Mouse (Mus musculus): ENCODE data around the gene Lrmp. TPM values are rescaled to one million over a fixed set of nuclear protein-coding genes. Genes with fewer than 3 reads are reported as not detected.

Gene Lrmp
- total RNA-seq, 1 experiment from 2014 or later: 5.3 TPM

DNA sequence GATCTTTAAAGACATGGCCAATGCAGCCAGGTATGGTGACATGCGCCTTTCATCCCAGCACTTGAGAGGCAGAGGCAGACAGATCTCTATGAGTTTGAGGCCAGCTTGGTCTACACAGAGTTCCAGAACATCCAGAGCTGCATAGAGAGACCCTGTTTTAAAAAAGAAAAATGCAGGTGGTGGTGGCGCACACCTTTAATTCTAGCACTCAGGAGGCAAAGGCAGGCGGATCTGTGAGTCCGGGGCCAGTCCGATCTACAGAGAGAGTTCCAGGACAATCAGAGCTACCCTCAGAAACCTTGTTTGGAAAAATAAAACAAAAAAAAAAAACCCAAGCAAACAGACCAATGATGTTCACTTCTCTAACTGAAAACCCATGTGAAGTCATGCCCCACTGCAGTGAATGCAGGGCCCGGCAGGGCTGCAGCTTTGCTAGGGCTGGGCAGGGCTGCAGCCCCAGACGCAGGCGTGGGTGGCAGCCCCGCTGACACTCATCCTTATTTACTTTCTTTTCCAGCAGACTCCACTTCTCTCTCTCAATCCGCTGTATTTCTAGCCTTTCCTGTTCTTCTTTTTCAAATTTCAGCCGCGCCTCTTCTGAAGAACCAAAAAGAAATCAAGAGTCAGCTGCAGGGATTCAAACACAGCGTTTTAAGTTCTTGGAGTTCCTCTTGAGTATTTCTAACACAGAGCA lies 87.1 kb downstream of the Lrmp start:
- DNase-seq: no peak

GRCm38 (mm10) chr6:145204440-145204839 lies 89.0 kb downstream of the Lrmp start:
- no peak for DNase-seq

- DNase-seq: no peak
Observed at GRCm38 (mm10) chr6:145205142-145205541, 89.7 kb downstream of the Lrmp start.

GRCm38 (mm10) chr6:145210056-145210680 lies 94.7 kb downstream of the Lrmp start:
- no peak for DNase-seq

DNA sequence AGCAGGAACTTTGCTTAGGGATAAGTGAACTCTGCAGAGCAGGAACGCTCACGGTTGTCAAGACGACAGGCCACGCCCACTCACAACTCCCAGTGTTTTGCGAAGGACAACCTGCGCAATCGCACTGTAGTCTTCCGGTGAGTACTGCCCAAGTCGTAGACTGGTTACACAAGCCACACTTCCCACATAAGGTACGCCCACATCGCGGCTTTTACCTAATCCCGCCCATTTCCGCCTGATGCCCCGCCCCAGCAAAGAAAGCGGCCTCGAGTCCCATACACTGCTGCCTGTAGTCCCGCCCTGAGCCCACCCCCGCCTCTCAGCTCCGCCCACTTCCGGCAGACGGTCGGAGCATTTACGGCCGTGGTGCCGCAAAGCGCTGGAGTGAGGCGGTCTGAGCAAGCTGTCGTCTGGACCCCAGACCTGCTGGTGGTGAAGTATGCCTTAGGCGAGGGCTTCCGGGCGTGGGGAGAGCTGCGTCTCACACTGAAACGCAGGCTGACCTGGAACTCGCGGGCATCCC lies 95.4 kb downstream of the Lrmp start, which contains the start of the genes Casc1 and Etfrf1:
Gene Casc1, minus strand, starts transcription at position 190 of the 523 bp plus-strand sequence.
Gene Etfrf1, plus strand, starts transcription at position 319 of the 523 bp plus-strand sequence.
- DNase-seq: peak; percentile 98

- DNase-seq: peak; percentile 38
Observed at GRCm38 (mm10) chr6:145211376-145212305, 96.2 kb downstream of the Lrmp start.

DNA sequence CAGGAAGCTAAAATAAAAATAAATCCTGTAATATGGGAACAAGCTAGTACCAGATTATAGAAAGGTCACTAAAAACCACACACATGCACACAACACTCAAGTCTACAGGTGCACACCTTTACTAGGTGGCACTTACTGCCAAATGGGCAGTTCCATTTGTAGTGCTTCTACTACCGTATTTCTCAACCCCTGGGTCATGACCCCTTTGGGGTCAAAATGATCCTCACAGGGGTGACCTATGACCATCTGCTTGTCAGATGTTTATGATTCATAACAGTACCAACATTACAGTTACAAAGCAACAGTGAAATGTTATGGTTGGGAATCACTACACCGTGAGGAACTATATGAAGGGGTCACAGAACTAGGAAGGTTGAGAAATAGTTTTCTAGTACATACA lies 98.5 kb downstream of the Lrmp start:
- no peak for DNase-seq

DNA sequence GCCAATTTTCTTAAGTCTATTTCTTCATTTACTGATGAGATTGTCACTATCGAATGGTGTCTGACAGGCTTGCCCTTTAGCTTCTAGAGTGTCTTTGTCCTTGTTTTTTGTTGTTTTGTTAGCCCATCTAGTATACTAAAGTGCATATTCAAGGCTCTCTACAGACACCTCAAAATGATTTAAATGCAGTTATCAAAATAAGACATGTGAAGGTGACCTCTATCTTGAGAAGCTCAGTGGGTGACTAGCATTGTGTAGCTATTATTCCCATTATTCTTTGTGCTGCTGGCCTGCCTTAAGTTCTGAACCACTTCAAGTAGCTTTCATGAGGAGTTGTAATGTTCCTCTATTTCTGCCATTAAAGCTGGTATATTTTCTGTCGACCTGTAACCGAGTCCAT lies 100.4 kb downstream of the Lrmp start:
- DNase-seq: no peak

- DNase-seq: no peak
Observed at GRCm38 (mm10) chr6:145224246-145224645, 108.8 kb downstream of the Lrmp start.

Other genes starting within 250 kb of the Lrmp start
- 5.9 and 8.0 TPM in 2 replicates for gene Bcat1, start 39.5 kb upstream of the Lrmp start, total RNA-seq (2021)
- 0.53 and 0.63 TPM in 2 replicates for gene Casc1, start 95.4 kb downstream of the Lrmp start, total RNA-seq (2021)
- 149 and 152 TPM in 2 replicates for gene Etfrf1, start 95.5 kb downstream of the Lrmp start, total RNA-seq (2021)
- 45.6 and 48.7 TPM in 2 replicates for gene Kras, start 134.6 kb downstream of the Lrmp start, total RNA-seq (2021)